Mouse (Mus musculus) frontal cortex, adult 2 months (tissue): ENCODE measurements around the gene AA467197. TPM values are rescaled to one million over a fixed set of nuclear protein-coding genes. Genes with fewer than 3 reads are reported as not detected.

Experiments
- polyA plus RNA-seq: library from polyadenylated mRNA; depleted of rRNA; stranded (reverse); fragments of >200 nt; gene quantifications from 2 replicates; pipeline ENCODE4 v1.2.3, GENCODE M21; 2012; rRNA removed

The AA467197 gene
- polyA plus RNA-seq, 1 experiment = 0.68 TPM

Other genes starting within 250 kb of the AA467197 start
- 0.16 and 0.27 TPM in 2 replicates for gene Slc28a2, start 210.5 kb upstream of the AA467197 start, polyA plus RNA-seq
- gene Gm14085, start 152.0 kb upstream of the AA467197 start, polyA plus RNA-seq = not detected in 2 replicates
- 111 and 114 TPM in 2 replicates for gene Gatm, start 25.7 kb upstream of the AA467197 start, polyA plus RNA-seq
- gene Slc30a4, start 65.7 kb downstream of the AA467197 start, polyA plus RNA-seq = 18.1 and 21.9 TPM in 2 replicates
- gene Bloc1s6, start 101.5 kb downstream of the AA467197 start, polyA plus RNA-seq = 33.7 and 38.0 TPM in 2 replicates
- gene Sqor, start 128.3 kb downstream of the AA467197 start, polyA plus RNA-seq = 6.9 and 7.3 TPM in 2 replicates